Mouse (Mus musculus) hindbrain, embryonic 10.5 days (tissue): ENCODE measurements around the gene Vav3. TPM values are rescaled to one million over a fixed set of nuclear protein-coding genes. Genes with fewer than 3 reads are reported as not detected.

ENCODE experiments used
- DNase-seq: peaks from one replicate; pipeline ENCODE4 v3.0.0-alpha.2; 2017; ENCODE audit warnings: low spot score
- H3K27ac ChIP-seq: fragments of 300-500 bp; sonication (generic); 2 replicates; pipeline ENCODE4 v1.5.1; 2016; ENCODE audit warnings: mild to moderate bottlenecking, moderate library complexity
- H3K27me3 ChIP-seq: fragments of 300-500 bp; sonication (generic); 2 replicates; pipeline ENCODE4 v1.6.1; 2016; ENCODE audit warnings: mild to moderate bottlenecking; ENCODE audit not compliant: poor library complexity, insufficient read depth, severe bottlenecking
- H3K36me3 ChIP-seq: fragments of 300-500 bp; sonication (generic); 2 replicates; pipeline ENCODE4 v1.6.1; 2016; ENCODE audit warnings: mild to moderate bottlenecking, moderate library complexity
- H3K4me1 ChIP-seq: fragments of 300-500 bp; sonication (generic); replicated peaks from 2 replicates; pipeline ENCODE4 v1.6.1; 2016; ENCODE audit warnings: mild to moderate bottlenecking
- H3K4me3 ChIP-seq: fragments of 300-500 bp; sonication (generic); 2 replicates; pipeline ENCODE4 v1.5.1; 2016; ENCODE audit warnings: mild to moderate bottlenecking, moderate library complexity
- H3K9me3 ChIP-seq: fragments of 300-500 bp; sonication (generic); 2 replicates; pipeline ENCODE4 v1.6.1; 2016; ENCODE audit warnings: mild to moderate bottlenecking, moderate library complexity
- WGBS: fragments of 180-500 bp; shearing (Covaris S2); methylation state at CpG from one replicate; pipeline ENCODE4 v1.1.7; 2016; 5-methylcytosine and 5-hydroxymethylcytosine counted together
- polyA plus RNA-seq: library from polyadenylated mRNA; unstranded; fragments of >200 nt; fragmentation: Nextera tagmentation; extraction: Ambion mirVana; gene quantifications from 2 replicates; pipeline ENCODE4 v1.2.1, GENCODE M21; 2016

Vav3 gene
- polyA plus RNA-seq, 1 experiment from 2014 or later = 12.2 TPM

DNA sequence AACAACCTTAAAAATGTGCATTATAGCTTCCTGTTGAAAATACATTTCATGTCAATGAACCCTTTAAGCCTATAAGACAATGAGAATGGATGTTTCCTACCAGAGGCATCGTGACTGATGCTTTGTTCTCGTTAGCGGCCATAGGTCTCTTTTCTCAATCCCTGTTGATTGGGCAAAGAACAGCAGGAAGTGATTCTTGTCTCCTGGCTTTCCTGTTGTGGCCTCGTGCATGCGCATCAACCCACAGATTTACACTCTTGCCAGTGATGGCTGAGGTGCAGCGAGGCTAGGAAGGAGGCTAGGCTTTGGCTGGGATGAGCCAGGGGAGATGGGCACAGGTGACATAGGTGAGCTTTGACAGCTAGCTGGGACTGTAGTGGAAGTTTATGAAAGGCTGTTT is 123.2 kb downstream of the Vav3 start:
- Histone ChIP-seq H3K27ac (no peak overlapping the region), H3K4me3 (no peak overlapping the region), H3K36me3 (no peaks in the 10 kb centered on the region), H3K4me1 (no peaks in the 10 kb centered on the region), H3K27me3 (no peaks in the 10 kb centered on the region), H3K9me3 (no peaks in the 10 kb centered on the region)
- DNase-seq = no peak
- 83% methylated on average over 6 of the region's 6 CpGs for WGBS

DNA sequence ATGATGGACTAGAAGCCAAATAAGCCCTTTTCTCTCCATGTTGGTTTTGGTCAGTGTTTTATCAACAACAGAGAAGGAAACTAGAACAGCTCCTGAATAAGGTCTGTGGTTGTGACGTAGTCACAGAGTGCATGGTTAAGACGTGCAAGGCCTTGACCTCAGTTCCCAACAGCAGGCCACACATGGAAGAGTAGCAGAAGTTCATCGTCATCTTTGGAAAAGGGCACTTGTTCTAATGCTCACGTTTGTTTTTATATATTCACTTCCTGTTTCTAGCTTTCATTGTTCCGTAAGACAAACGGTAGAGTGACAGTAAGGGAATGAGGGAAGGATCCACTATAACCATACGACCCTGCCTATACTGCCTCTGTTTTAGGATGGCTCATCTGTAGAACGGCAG is 124.1 kb downstream of the Vav3 start:
- 89% methylated on average over 8 of the region's 8 CpGs for WGBS

GRCm38 (mm10) chr3:109466541-109466940 is 126.1 kb downstream of the Vav3 start:
- Histone ChIP-seq H3K27ac (no peak overlapping the region), H3K4me3 (no peak overlapping the region), H3K9me3 (no peaks in the 10 kb centered on the region), H3K36me3 (no peaks in the 10 kb centered on the region), H3K4me1 (no peaks in the 10 kb centered on the region), H3K27me3 (no peaks in the 10 kb centered on the region)
- DNase-seq = no peak

More for the DNA sequence above, 124.1 kb downstream of the Vav3 start:
- H3K4me3 ChIP-seq = no peak overlapping the region
- no peak overlapping the region for H3K27ac ChIP-seq
- no peaks in the 10 kb centered on the region for H3K27me3 ChIP-seq
- no peaks in the 10 kb centered on the region for H3K9me3 ChIP-seq
- no peaks in the 10 kb centered on the region for H3K4me1 ChIP-seq
- DNase-seq = no peak
- no peaks in the 10 kb centered on the region for H3K36me3 ChIP-seq

- 78% methylated on average over 4 of the region's 4 CpGs for WGBS
- Histone ChIP-seq H3K4me1 (no peaks in the 10 kb centered on the region), H3K36me3 (no peaks in the 10 kb centered on the region), H3K27me3 (no peaks in the 10 kb centered on the region), H3K27ac (no peak overlapping the region), H3K4me3 (no peak overlapping the region), H3K9me3 (no peaks in the 10 kb centered on the region)
- DNase-seq = no peak
Measured at GRCm38 (mm10) chr3:109467288-109467687, 126.8 kb downstream of the Vav3 start.

DNA sequence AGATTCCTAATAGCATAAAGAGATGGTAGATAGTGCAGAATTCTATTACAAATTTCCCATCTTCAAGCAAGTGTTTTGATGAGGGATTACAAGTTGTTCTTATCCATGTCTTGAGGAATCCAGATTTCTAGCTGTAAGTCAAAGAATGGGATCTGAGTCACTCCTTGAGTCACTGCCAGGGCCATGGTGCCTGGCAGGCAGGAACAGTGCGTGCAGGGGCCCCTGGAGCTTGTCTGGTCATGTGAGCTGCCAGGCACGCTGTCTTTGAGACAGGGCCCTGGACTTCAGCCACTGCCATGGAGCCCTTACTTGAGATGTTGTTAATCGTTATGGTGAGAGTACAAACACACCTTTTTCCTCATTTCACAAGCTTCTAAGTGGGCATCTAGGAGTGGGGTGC is 129.0 kb downstream of the Vav3 start:
- Histone ChIP-seq H3K36me3 (no peaks in the 10 kb centered on the region), H3K4me1 (no peaks in the 10 kb centered on the region), H3K4me3 (no peak overlapping the region), H3K9me3 (no peaks in the 10 kb centered on the region), H3K27me3 (no peaks in the 10 kb centered on the region), H3K27ac (no peak overlapping the region)
- 86% methylated on average over 3 of the region's 3 CpGs for WGBS
- no peak for DNase-seq

- Histone ChIP-seq H3K4me3 (no peak overlapping the region), H3K4me1 (no peaks in the 10 kb centered on the region), H3K27ac (no peak overlapping the region), H3K27me3 (no peaks in the 10 kb centered on the region), H3K36me3 (no peaks in the 10 kb centered on the region), H3K9me3 (no peaks in the 10 kb centered on the region)
- 87% methylated on average over 1 of the region's 1 CpGs for WGBS
- no peak for DNase-seq
Measured at GRCm38 (mm10) chr3:109470651-109471255, 130.3 kb downstream of the Vav3 start.

DNA sequence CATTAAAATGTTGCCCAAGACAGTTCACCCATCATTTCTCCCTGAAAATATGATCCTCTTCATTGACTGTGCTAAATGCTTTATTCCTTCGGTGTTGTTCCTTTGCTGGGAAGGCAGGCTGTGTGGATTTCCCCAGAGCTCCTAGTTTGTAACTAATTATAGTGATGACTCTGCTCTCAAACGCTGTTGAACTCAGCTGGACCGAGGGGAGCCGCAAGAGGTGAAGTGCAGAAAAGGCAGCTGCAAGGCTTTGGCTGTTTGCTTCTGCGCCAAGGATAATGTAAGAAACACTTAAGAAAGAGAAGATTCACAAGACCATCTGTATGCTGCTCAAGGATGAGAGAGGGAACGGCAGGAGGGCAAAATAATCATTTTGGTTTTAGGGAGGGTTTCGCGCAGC is 136.1 kb downstream of the Vav3 start:
- Histone ChIP-seq H3K27me3 (no peaks in the 10 kb centered on the region), H3K9me3 (no peaks in the 10 kb centered on the region), H3K4me3 (no peak overlapping the region), H3K4me1 (no peaks in the 10 kb centered on the region), H3K27ac (no peak overlapping the region), H3K36me3 (no peaks in the 10 kb centered on the region)
- 87% methylated on average over 8 of the region's 8 CpGs for WGBS
- DNase-seq = no peak

DNA sequence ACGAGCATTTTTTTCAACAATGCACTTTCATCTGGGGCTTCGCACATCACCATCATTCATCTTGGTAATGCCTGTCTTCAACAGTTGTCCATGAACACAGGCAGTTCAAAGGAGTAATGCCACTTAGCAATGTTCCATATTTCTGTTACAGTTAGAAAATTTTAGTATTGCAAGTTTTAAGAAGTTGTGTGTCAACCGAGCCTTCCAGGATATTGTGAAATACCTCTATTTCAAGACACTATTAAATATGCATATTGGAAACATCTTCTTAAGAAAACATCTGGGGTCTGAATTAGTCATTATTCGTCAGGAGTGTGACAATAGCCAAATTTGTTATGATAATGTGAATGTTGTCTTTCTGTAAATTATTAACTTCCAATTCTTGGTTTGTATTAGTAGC is 137.8 kb downstream of the Vav3 start:
- 89% methylated on average over 4 of the region's 4 CpGs for WGBS
- no peak overlapping the region for H3K27ac ChIP-seq
- no peak overlapping the region for H3K4me3 ChIP-seq

GRCm38 (mm10) chr3:109480625-109481024 is 140.2 kb downstream of the Vav3 start:
- H3K9me3 ChIP-seq = no peaks in the 10 kb centered on the region
- H3K4me3 ChIP-seq = no peak overlapping the region
- H3K27me3 ChIP-seq = no peaks in the 10 kb centered on the region
- H3K27ac ChIP-seq = no peak overlapping the region
- 0 out of 2 replicates have a peak, but pooled peaks cover 3% of the 10 kb centered on the region for H3K4me1 ChIP-seq
- WGBS = 87% methylated on average over 2 of the region's 2 CpGs
- H3K36me3 ChIP-seq = no peaks in the 10 kb centered on the region
- no peak for DNase-seq

More for the DNA sequence above, 137.8 kb downstream of the Vav3 start:
- H3K27me3 ChIP-seq = no peaks in the 10 kb centered on the region
- H3K9me3 ChIP-seq = no peaks in the 10 kb centered on the region
- H3K36me3 ChIP-seq = no peaks in the 10 kb centered on the region
- no peaks in the 10 kb centered on the region for H3K4me1 ChIP-seq
- DNase-seq = no peak

GRCm38 (mm10) chr3:109486786-109487185 is 146.3 kb downstream of the Vav3 start:
- 81% methylated on average over 3 of the region's 3 CpGs for WGBS
- DNase-seq = no peak
- H3K4me3 ChIP-seq = no peak overlapping the region

DNA sequence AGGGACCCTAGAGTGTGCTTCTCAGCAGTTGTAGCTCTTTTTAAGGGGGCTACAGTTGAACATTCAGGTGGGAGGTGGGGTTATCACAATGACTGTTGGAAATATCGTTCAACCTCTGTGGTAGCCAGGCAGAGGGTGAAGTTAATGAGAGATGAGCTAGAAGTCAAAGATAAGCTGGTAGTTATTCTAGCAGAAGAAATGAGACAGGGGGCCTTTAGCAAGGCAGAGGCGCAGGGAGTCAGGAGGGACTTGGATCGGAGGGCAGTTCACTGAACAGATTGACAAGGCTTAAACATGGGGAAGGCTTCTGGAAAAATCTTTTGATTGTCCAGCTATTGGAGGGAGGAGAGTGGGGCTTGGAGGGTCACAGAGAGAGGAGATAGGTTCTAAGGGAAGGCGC is 147.4 kb downstream of the Vav3 start:
- 96% methylated on average over 4 of the region's 4 CpGs for WGBS
- no peak for DNase-seq
- Histone ChIP-seq H3K4me1 (peaks cover 23% of the 10 kb centered on the region), H3K36me3 (no peaks in the 10 kb centered on the region), H3K27ac (no peak overlapping the region), H3K27me3 (no peaks in the 10 kb centered on the region), H3K4me3 (no peak overlapping the region), H3K9me3 (no peaks in the 10 kb centered on the region)

More at GRCm38 (mm10) chr3:109486786-109487185, 146.3 kb downstream of the Vav3 start:
- Histone ChIP-seq H3K27ac (no peak overlapping the region), H3K27me3 (no peaks in the 10 kb centered on the region), H3K4me1 (peaks cover 23% of the 10 kb centered on the region), H3K36me3 (no peaks in the 10 kb centered on the region), H3K9me3 (no peaks in the 10 kb centered on the region)

DNA sequence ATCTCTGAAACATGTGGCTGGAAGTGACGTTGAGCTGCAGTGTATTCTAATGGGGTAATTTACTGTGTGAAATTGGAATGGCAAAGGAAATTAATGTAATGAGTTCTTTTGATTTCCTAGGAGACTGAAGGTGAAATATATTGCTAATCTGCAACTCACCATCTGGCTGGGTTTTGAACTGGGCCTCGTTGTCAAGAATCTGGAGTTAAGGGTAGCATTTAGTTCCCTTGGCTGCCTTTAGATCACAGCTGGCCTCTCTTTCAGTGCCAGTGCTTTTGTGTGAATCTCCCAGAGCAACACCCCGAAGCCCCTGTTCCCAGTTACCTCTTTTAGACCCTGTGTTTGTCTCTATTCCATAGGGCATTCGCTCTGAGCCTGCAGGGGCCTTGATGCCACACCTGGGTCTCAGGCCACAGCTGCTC is 148.3 kb downstream of the Vav3 start:
- WGBS = 52% methylated on average over 4 of the region's 4 CpGs
- H3K9me3 ChIP-seq = no peaks in the 10 kb centered on the region
- no peak overlapping the region for H3K4me3 ChIP-seq
- no peaks in the 10 kb centered on the region for H3K36me3 ChIP-seq
- peak overlapping the region; percentile 2; the same call in 1 of the 2 replicates for H3K27ac ChIP-seq
- no peaks in the 10 kb centered on the region for H3K27me3 ChIP-seq
- DNase-seq = peak; percentile 7
- H3K4me1 ChIP-seq = peaks cover 23% of the 10 kb centered on the region

GRCm38 (mm10) chr3:109490561-109491296 is 150.3 kb downstream of the Vav3 start:
- H3K4me1 ChIP-seq = peaks cover 19% of the 10 kb centered on the region
- 66% methylated on average over 11 of the region's 11 CpGs for WGBS
- H3K27me3 ChIP-seq = no peaks in the 10 kb centered on the region
- H3K4me3 ChIP-seq = no peak overlapping the region
- H3K27ac ChIP-seq = no peak overlapping the region
- DNase-seq = no peak
- H3K9me3 ChIP-seq = no peaks in the 10 kb centered on the region
- no peaks in the 10 kb centered on the region for H3K36me3 ChIP-seq
